Mouse (Mus musculus) layer of hippocampus, adult 9-11 months (tissue): ENCODE measurements around the gene Gm11213.

Experiments
- DNase-seq: peaks from one replicate; pipeline ENCODE4 v3.0.0; 2022

Gene Gm11213

GRCm38 (mm10) chr4:63579649-63580048, 25.4 kb downstream of the Gm11213 start:
- no peak for DNase-seq

GRCm38 (mm10) chr4:63572621-63573020, 32.4 kb downstream of the Gm11213 start:
- no peak for DNase-seq

GRCm38 (mm10) chr4:63570208-63570781, 34.8 kb downstream of the Gm11213 start:
- DNase-seq: no peak

- DNase-seq: no peak
Observed at GRCm38 (mm10) chr4:63569322-63569721, 35.7 kb downstream of the Gm11213 start.

- DNase-seq: no peak
Observed at GRCm38 (mm10) chr4:63567712-63568390, 37.2 kb downstream of the Gm11213 start.

GRCm38 (mm10) chr4:63562742-63563141, 42.3 kb downstream of the Gm11213 start:
- DNase-seq: no peak

- peak; percentile 33 for DNase-seq
Observed at GRCm38 (mm10) chr4:63561861-63562675, 43.0 kb downstream of the Gm11213 start.

- DNase-seq: peak; percentile 50
Observed at GRCm38 (mm10) chr4:63560079-63560478, 45.0 kb downstream of the Gm11213 start.

- DNase-seq: no peak
Observed at GRCm38 (mm10) chr4:63559127-63559697, 45.8 kb downstream of the Gm11213 start.

GRCm38 (mm10) chr4:63558407-63559081, 46.5 kb downstream of the Gm11213 start, which contains the start of gene Tmem268:
Gene Tmem268 (plus strand): TSS chr4:63558781.
- peak; percentile 68 for DNase-seq

- DNase-seq: no peak
Observed at GRCm38 (mm10) chr4:63557124-63558059, 47.7 kb downstream of the Gm11213 start.

GRCm38 (mm10) chr4:63556665-63557064, 48.4 kb downstream of the Gm11213 start:
- no peak for DNase-seq

- no peak for DNase-seq
Observed at GRCm38 (mm10) chr4:63555111-63555510, 50.0 kb downstream of the Gm11213 start.

- DNase-seq: no peak
Observed at GRCm38 (mm10) chr4:63554616-63555015, 50.4 kb downstream of the Gm11213 start.

- no peak for DNase-seq
Observed at GRCm38 (mm10) chr4:63553789-63554576, 51.1 kb downstream of the Gm11213 start.

GRCm38 (mm10) chr4:63552865-63553264, 52.2 kb downstream of the Gm11213 start:
- no peak for DNase-seq

GRCm38 (mm10) chr4:63550908-63551307, 54.2 kb downstream of the Gm11213 start:
- DNase-seq: no peak

GRCm38 (mm10) chr4:63548491-63548890, 56.6 kb downstream of the Gm11213 start:
- DNase-seq: no peak

GRCm38 (mm10) chr4:63547799-63548198, 57.3 kb downstream of the Gm11213 start:
- no peak for DNase-seq
